Mouse (Mus musculus): ENCODE measurements at regions not wholly inside any gene's neighbourhood (a gene's known extent, or its start where the extent isn't known, plus 50 kb on each side); places are given as distances from the start of the nearest gene placed in this dataset.

DNA sequence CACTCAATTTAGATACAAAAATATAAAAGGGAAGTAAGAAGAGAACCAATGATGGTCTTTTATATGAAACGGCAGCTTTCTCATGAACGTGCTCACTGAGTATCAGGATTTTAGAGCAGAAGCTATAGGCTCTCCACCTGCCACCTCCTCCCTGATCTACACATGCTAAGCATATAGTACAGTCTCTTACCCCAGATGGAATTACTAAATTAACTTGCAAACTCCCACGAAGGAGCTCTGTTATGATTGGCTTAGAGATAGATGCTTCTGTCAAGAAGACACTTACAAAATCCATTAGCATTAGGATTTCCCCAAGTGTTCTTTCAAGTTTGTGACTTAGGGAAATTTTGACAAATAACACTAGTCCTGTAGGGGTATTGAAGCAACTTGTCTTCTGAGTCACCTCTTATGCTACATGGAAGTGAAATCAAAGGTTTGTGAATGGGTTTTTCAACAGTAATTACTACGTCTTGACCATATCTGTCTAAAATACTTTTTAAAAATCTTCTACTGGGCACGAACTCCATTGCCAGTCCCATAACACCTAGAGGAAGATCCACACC is 60.6 kb downstream of the Crygs start:
- WGBS: 93% methylated on average over 5 of the region's 5 CpGs
- no peak for ATAC-seq
- Histone ChIP-seq H3K9me3 (replicated peaks; ENCODE audit: control insufficient read depth, low read length, poor library complexity, severe bottlenecking) (no peaks in the 10 kb centered on the region), H3K36me3 (ENCODE audit: control insufficient read depth, insufficient read depth, low read length) (no peaks in the 10 kb centered on the region), H3K4me1 (ENCODE audit: control insufficient read depth, insufficient read depth, low read length) (no peaks in the 10 kb centered on the region), H3K4me2 (ENCODE audit: low read length) (no peak overlapping the region), H3K27me3 (ENCODE audit: control insufficient read depth, insufficient read depth, low read depth, low read length) (no peaks in the 10 kb centered on the region), H3K9ac (ENCODE audit: low read depth, low read length) (no peak overlapping the region), H3K27ac (ENCODE audit: low read length) (no peak overlapping the region), H3K4me3 (ENCODE audit: low read depth, low read length) (no peak overlapping the region)

DNA sequence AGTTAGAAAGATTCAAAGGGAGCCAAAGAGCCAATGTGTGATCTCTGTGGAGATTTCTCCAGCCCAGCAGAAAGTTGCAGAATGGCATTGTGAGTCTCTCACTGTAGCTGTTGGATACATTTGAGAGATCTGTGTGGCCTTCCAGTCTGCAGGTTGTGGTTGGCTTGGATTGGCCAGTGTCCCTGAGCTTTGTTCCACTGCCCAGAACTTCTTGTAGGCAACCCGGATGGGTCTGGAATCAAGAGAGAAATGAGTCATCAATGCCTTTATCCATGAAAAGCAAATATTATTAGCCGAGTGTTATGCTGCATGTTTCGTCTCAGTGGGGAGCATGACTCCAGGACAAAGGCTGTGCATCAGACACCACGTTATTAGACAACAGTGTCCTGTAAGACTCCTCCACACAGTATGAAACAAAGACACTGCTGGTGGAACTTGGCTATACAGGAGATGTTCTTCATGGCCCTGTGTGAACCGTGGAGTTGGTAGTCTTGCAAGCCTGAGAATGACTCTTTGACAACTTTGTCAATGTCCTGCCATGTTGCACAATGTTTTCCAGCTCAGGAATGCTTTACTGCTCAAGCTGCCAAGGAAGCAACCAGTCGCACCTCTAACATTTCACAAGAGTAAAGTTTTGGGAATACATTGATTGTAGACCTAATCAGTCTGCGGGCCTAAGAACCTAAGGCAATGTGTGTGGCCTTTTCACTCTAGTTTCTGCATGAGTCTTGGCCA is 67.1 kb downstream of the Crygs start:
- Histone ChIP-seq H3K4me2 (ENCODE audit: low read length) (no peak overlapping the region), H3K9me3 (replicated peaks; ENCODE audit: control insufficient read depth, low read length, poor library complexity, severe bottlenecking) (no peaks in the 10 kb centered on the region), H3K4me1 (ENCODE audit: control insufficient read depth, insufficient read depth, low read length) (no peaks in the 10 kb centered on the region), H3K9ac (ENCODE audit: low read depth, low read length) (no peak overlapping the region), H3K36me3 (ENCODE audit: control insufficient read depth, insufficient read depth, low read length) (no peaks in the 10 kb centered on the region), H3K27ac (ENCODE audit: low read length) (no peak overlapping the region), H3K4me3 (ENCODE audit: low read depth, low read length) (no peak overlapping the region), H3K27me3 (ENCODE audit: control insufficient read depth, insufficient read depth, low read depth, low read length) (no peaks in the 10 kb centered on the region)
- no peak for ATAC-seq
- 88% methylated on average over 7 of the region's 7 CpGs for WGBS

DNA sequence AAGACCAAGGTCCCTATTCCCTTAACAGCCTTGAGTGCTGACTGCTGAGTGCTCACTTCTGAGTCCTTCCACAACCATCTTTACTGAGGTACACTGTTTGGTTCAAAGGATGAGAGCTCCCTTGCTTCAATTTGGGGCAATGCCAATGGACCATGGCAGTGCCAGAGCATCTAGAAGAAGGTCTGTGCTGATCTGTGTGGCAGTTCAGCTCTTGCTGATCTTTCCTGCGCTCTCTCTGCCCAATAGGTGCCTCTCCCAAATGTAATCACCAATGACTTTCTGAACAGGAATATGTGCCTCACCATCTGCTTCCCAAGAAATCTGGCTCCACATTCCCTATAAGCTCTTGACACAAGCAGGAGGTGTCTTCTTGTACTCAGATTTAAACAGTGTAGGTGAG is 67.9 kb downstream of the Crygs start:
- H3K36me3 ChIP-seq (ENCODE audit: control insufficient read depth, insufficient read depth, low read length): no peaks in the 10 kb centered on the region
- no peak overlapping the region for H3K9ac ChIP-seq (ENCODE audit: low read depth, low read length)
- WGBS: 94% methylated on average over 1 of the region's 1 CpGs
- no peaks in the 10 kb centered on the region for H3K9me3 ChIP-seq (replicated peaks; ENCODE audit: control insufficient read depth, low read length, poor library complexity, severe bottlenecking)
- H3K4me3 ChIP-seq (ENCODE audit: low read depth, low read length): no peak overlapping the region
- no peak for ATAC-seq
- no peaks in the 10 kb centered on the region for H3K27me3 ChIP-seq (ENCODE audit: control insufficient read depth, insufficient read depth, low read depth, low read length)
- no peak overlapping the region for H3K4me2 ChIP-seq (ENCODE audit: low read length)
- H3K27ac ChIP-seq (ENCODE audit: low read length): no peak overlapping the region
- no peaks in the 10 kb centered on the region for H3K4me1 ChIP-seq (ENCODE audit: control insufficient read depth, insufficient read depth, low read length)

DNA sequence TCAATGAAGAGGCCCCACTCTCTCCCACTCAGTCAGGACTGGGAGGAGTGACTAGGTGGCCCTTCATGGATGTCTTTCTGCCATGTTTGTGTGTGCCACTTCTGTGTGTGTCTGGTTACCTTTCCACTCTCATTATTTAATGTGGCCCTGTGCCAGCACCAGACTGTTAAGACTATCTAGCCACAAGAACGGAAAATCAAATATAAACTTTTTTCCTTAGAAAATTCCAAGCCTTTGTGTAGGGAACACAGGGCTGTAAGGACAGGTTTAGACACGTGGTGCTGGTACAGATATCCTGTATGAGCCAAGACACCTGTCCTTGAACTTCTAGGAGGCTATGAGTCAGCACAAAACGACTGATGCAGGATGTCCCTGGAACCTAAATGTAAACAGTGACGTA is 69.9 kb downstream of the Crygs start:
- Histone ChIP-seq H3K27ac (ENCODE audit: low read length) (no peak overlapping the region), H3K4me1 (ENCODE audit: control insufficient read depth, insufficient read depth, low read length) (no peaks in the 10 kb centered on the region), H3K9ac (ENCODE audit: low read depth, low read length) (no peak overlapping the region), H3K9me3 (replicated peaks; ENCODE audit: control insufficient read depth, low read length, poor library complexity, severe bottlenecking) (no peaks in the 10 kb centered on the region), H3K27me3 (ENCODE audit: control insufficient read depth, insufficient read depth, low read depth, low read length) (no peaks in the 10 kb centered on the region), H3K36me3 (ENCODE audit: control insufficient read depth, insufficient read depth, low read length) (no peaks in the 10 kb centered on the region), H3K4me3 (ENCODE audit: low read depth, low read length) (no peak overlapping the region), H3K4me2 (ENCODE audit: low read length) (no peak overlapping the region)
- no peak for ATAC-seq
- WGBS: 74% methylated on average over 4 of the region's 4 CpGs

DNA sequence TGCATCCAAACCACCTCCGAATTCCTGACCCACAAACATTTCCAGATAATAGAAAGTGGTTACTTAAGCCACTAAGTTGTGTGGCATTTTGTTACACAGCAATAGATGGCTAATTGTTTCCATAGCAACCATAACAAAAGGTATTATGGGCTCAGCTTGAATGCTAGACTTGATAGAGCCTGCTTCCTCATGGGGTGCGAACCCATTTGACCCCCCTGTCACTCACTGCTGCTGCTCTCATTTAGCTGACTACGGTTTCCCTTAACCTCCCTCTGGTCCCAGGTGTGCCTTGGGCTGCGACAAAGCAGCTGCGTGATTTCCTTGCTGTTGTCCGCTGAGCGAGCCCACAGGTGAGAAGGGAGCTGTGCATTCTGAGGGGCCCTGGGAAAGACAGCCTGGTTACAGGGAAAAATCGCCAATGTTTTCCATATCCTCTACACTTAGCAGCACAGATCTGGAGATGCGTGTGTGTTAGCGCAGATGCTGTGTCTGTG is 76.8 kb downstream of the Crygs start:
- H3K4me1 ChIP-seq (ENCODE audit: control insufficient read depth, insufficient read depth, low read length): peaks cover 6% of the 10 kb centered on the region; the same call in 1 of the 2 replicates
- peak; percentile 83 for ATAC-seq
- WGBS: 24% methylated on average over 10 of the region's 10 CpGs
- peak overlapping the region; percentile 12; the same call in 1 of the 2 replicates for H3K4me2 ChIP-seq (ENCODE audit: low read length)
- H3K4me3 ChIP-seq (ENCODE audit: low read depth, low read length): no peak overlapping the region
- no peaks in the 10 kb centered on the region for H3K9me3 ChIP-seq (replicated peaks; ENCODE audit: control insufficient read depth, low read length, poor library complexity, severe bottlenecking)
- H3K27ac ChIP-seq (ENCODE audit: low read length): 0 out of 2 replicates have a peak overlapping the region, but pooled peaks have one; percentile 2
- no peak overlapping the region for H3K9ac ChIP-seq (ENCODE audit: low read depth, low read length)
- H3K27me3 ChIP-seq (ENCODE audit: control insufficient read depth, insufficient read depth, low read depth, low read length): no peaks in the 10 kb centered on the region
- no peaks in the 10 kb centered on the region for H3K36me3 ChIP-seq (ENCODE audit: control insufficient read depth, insufficient read depth, low read length)

DNA sequence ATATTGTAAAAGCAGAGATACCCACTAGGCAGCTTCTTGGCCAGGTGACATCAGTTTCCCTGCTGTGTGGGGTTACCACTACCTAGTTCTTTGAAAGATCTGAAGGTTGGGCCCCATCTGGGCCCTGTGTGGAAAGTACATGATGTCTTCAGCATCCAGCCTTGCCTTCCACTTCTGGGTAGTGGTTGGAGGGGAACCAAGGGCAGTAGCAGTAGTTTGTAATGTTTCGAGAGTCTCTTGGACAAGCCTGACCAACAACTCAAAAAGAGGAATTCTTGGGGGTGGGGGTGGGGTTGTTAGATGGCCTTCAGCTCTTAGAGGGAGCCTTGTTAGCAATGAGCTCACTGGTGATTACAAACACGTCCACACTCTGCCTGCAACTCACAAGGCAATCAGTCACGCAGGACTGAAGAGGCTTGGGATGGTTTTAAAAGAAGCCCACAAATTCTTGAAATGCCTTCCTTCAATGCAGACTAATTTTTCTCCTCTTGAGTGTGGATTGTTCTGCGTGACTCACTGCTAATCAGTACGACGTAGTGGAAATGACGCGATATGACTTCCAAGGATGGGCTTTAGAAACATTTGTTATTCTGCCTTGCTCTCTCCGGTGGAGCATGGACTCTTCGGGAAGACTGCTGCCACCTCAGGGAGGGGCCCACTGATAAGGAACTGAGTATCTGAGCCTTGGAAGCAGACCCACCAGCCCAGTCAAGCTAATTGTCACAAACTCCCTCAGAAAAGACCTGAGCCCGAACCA is 76.9 kb upstream of the Dgkg start:
- H3K27me3 ChIP-seq (ENCODE audit: control insufficient read depth, insufficient read depth, low read depth, low read length): no peaks in the 10 kb centered on the region
- H3K4me1 ChIP-seq (ENCODE audit: control insufficient read depth, insufficient read depth, low read length): peaks cover 6% of the 10 kb centered on the region; the same call in 1 of the 2 replicates
- H3K36me3 ChIP-seq (ENCODE audit: control insufficient read depth, insufficient read depth, low read length): no peaks in the 10 kb centered on the region
- WGBS: 22% methylated on average over 11 of the region's 11 CpGs
- H3K27ac ChIP-seq (ENCODE audit: low read length): no peak overlapping the region
- H3K4me2 ChIP-seq (ENCODE audit: low read length): no peak overlapping the region
- H3K9me3 ChIP-seq (replicated peaks; ENCODE audit: control insufficient read depth, low read length, poor library complexity, severe bottlenecking): no peaks in the 10 kb centered on the region
- H3K9ac ChIP-seq (ENCODE audit: low read depth, low read length): no peak overlapping the region
- no peak overlapping the region for H3K4me3 ChIP-seq (ENCODE audit: low read depth, low read length)
- ATAC-seq: peak; percentile 44

DNA sequence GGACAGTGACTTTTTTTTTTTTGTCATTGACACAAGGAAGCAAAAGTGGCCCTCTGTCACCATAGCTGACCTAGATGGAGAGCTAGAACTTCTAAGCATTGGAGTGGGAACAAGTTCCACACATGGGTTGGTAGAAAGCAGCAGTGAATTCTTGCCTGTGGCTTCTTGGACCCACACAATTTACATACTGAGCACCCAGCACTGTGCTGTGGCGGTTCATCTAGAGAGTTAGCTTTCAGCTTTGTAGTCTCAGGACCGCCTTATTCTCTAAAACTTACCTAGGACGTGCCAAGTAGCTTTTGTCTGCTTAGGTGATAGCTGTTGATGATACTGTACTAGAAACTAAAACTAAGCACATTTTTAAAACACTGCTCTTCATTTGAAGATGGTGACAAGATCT is 72.1 kb upstream of the Dgkg start:
- Histone ChIP-seq H3K9me3 (replicated peaks; ENCODE audit: control insufficient read depth, low read length, poor library complexity, severe bottlenecking) (no peaks in the 10 kb centered on the region), H3K27ac (ENCODE audit: low read length) (no peak overlapping the region), H3K4me3 (ENCODE audit: low read depth, low read length) (no peak overlapping the region), H3K4me1 (ENCODE audit: control insufficient read depth, insufficient read depth, low read length) (no peaks in the 10 kb centered on the region), H3K9ac (ENCODE audit: low read depth, low read length) (no peak overlapping the region), H3K4me2 (ENCODE audit: low read length) (no peak overlapping the region), H3K36me3 (ENCODE audit: control insufficient read depth, insufficient read depth, low read length) (no peaks in the 10 kb centered on the region), H3K27me3 (ENCODE audit: control insufficient read depth, insufficient read depth, low read depth, low read length) (no peaks in the 10 kb centered on the region)
- no peak for ATAC-seq
- WGBS: 90% methylated on average over 3 of the region's 3 CpGs

DNA sequence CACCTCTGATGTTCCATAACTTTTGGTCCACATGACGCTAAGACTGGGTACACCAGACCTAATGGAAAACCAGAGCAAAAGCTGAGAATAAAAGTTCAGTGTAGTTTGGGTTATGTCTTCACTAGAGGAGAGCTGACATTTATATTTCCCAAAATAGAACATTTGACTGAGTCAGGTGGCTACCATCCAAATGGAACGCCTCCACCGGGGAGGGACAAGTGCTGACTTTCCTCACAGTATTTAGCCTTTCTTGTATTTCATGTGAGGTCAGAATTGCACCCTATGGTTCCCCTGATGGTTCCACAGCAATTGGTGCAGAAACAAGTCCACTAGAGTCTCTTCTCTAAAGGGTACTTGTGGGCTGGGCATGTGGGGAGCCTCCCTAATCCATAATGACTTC is 68.2 kb upstream of the Dgkg start:
- Histone ChIP-seq H3K9ac (ENCODE audit: low read depth, low read length) (no peak overlapping the region), H3K27ac (ENCODE audit: low read length) (no peak overlapping the region), H3K4me3 (ENCODE audit: low read depth, low read length) (no peak overlapping the region), H3K4me2 (ENCODE audit: low read length) (no peak overlapping the region), H3K36me3 (ENCODE audit: control insufficient read depth, insufficient read depth, low read length) (no peaks in the 10 kb centered on the region), H3K4me1 (ENCODE audit: control insufficient read depth, insufficient read depth, low read length) (no peaks in the 10 kb centered on the region), H3K27me3 (ENCODE audit: control insufficient read depth, insufficient read depth, low read depth, low read length) (no peaks in the 10 kb centered on the region), H3K9me3 (replicated peaks; ENCODE audit: control insufficient read depth, low read length, poor library complexity, severe bottlenecking) (no peaks in the 10 kb centered on the region)
- ATAC-seq: no peak
- 96% methylated on average over 3 of the region's 3 CpGs for WGBS

DNA sequence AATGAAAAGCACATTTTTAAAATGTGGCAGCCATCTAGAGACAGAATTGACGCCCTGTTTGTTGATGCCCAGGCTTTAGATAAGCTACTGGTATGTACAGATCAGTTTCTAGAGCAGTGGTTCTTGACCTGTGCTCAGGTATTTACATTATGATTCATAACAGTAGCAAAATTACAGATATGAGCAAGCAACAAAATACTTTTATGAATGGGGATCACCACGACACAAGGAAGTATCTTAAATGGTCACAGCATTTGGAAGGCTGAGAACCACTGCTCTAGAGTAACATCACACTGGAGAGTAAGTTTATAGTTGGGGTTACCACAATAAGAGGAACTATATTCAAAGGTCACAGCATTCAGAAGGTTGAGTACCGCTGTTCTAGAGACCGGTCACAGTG is 66.3 kb upstream of the Dgkg start:
- Histone ChIP-seq H3K36me3 (ENCODE audit: control insufficient read depth, insufficient read depth, low read length) (no peaks in the 10 kb centered on the region), H3K9me3 (replicated peaks; ENCODE audit: control insufficient read depth, low read length, poor library complexity, severe bottlenecking) (no peaks in the 10 kb centered on the region), H3K4me2 (ENCODE audit: low read length) (no peak overlapping the region), H3K4me3 (ENCODE audit: low read depth, low read length) (no peak overlapping the region), H3K9ac (ENCODE audit: low read depth, low read length) (no peak overlapping the region), H3K4me1 (ENCODE audit: control insufficient read depth, insufficient read depth, low read length) (no peaks in the 10 kb centered on the region), H3K27me3 (ENCODE audit: control insufficient read depth, insufficient read depth, low read depth, low read length) (no peaks in the 10 kb centered on the region), H3K27ac (ENCODE audit: low read length) (no peak overlapping the region)
- no peak for ATAC-seq
- WGBS: 91% methylated on average over 4 of the region's 4 CpGs
